Mouse (Mus musculus): Measurements from ENCODE around the gene Synj1.

DNA sequence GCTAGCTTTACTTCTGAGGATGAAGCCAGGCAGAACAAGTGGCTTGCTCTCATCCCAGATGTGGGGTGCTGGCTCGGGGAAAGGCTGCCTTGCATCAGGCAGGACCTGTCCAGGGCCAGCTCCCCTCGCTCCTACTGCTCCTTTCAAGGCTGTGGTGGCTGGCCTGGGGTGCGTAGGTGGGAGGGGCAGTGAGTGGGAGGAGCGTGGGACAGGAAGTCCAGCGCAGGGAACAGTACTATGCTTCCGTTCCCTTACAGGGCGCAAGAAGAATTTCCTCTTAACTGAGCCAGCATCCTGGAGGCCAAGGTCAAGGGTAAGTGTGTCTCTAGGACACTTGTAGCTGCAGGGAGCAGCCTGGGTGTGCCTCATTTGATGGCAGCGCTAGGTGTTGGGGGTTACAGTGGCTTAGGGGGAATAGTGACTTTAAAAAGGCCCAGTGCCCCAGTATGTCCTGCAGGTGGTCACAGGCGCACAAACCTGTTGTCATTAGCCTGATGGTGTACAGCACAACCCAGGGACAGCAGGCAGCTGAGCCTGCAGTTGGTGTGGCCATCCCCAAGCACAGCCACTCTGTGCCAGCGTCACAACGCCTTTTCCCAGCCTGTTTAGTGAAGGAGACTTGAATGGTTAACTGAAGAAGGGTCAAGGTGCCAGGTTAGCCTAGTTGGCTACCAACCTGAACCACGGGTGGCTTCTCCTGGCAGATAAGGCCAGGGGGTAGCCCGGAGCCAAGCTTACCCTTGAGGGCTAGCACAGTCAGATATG is 86.3 kb downstream of the Synj1 start:
- TF ChIP-seq CTCF (IDR thresholded peaks at IDR 0.05; ENCODE audit: borderline replicate concordance, insufficient read depth, low read length) = no peak
- no peak for TF ChIP-seq POLR2A (IDR thresholded peaks at IDR 0.05; ENCODE audit: low read depth, low read length)
